Mouse (Mus musculus): ENCODE data around the gene Uhmk1.

DNA sequence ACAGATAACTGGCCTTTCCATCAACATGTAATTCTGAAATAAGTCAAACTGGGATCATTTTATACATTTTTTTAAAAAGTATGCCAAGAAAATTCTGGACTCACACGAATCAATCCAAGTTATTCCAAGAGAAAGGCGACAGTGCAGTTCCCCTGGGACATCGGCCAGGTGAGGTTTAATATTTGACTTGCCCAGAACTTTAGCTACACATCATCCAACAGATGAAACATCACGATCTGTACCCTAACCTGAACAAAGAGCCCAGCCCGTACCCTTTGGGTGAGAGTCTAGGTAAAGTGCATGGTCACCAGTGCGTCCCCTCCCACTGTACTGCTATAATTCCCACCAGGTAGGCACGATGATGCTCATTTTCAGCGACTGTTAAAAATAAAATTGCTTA, 19.0 kb downstream of the Uhmk1 start:
- TF ChIP-seq POLR2A (IDR thresholded peaks at IDR 0.05; ENCODE audit: low read depth, low read length): no peak
- no peak for TF ChIP-seq CTCF (IDR thresholded peaks at IDR 0.05; ENCODE audit: extremely low read depth, insufficient read depth, insufficient read length, insufficient replicate concordance)

All from spleen, adult 2 months (tissue).